Mouse (Mus musculus) kidney, embryonic 15.5 days (tissue): Measurements from ENCODE around the gene Olfr229. TPM values are rescaled to one million over a fixed set of nuclear protein-coding genes. Genes with fewer than 3 reads are reported as not detected.

Experiments used
- polyA plus RNA-seq: library from polyadenylated mRNA; unstranded; fragments of >200 nt; fragmentation: Nextera tagmentation; extraction: Ambion mirVana; gene quantifications from 2 replicates; pipeline ENCODE4 v1.2.1, GENCODE M21; 2015

Olfr229 gene
- polyA plus RNA-seq, 1 experiment from 2014 or later, result not detected

Other genes starting within 250 kb of the Olfr229 start
- not detected in 2 replicates for gene Olfr963, start 240.1 kb upstream of the Olfr229 start, polyA plus RNA-seq
- not detected in 2 replicates for gene Olfr149, start 200.2 kb upstream of the Olfr229 start, polyA plus RNA-seq
- gene Olfr965, start 196.0 kb upstream of the Olfr229 start, polyA plus RNA-seq, result not detected in 2 replicates
- gene Olfr150, start 176.4 kb upstream of the Olfr229 start, polyA plus RNA-seq, result not detected in 2 replicates
- gene Olfr967, start 161.1 kb upstream of the Olfr229 start, polyA plus RNA-seq, result not detected in 2 replicates
- gene Olfr968, start 124.1 kb upstream of the Olfr229 start, polyA plus RNA-seq, result not detected in 2 replicates
- gene Olfr969, start 116.4 kb upstream of the Olfr229 start, polyA plus RNA-seq, result not detected in 2 replicates
- gene Olfr970, start 98.5 kb upstream of the Olfr229 start, polyA plus RNA-seq, result not detected in 2 replicates
- not detected in 2 replicates for gene Olfr971, start 70.5 kb upstream of the Olfr229 start, polyA plus RNA-seq
- not detected in 2 replicates for gene Olfr972, start 40.9 kb upstream of the Olfr229 start, polyA plus RNA-seq
- gene Olfr974, start 30.2 kb downstream of the Olfr229 start, polyA plus RNA-seq, result not detected in 2 replicates
- gene Olfr975, start 44.7 kb downstream of the Olfr229 start, polyA plus RNA-seq, result not detected in 2 replicates
- not detected in 2 replicates for gene Olfr976, start 53.8 kb downstream of the Olfr229 start, polyA plus RNA-seq
- not detected in 2 replicates for gene Olfr978, start 84.8 kb downstream of the Olfr229 start, polyA plus RNA-seq
- gene Olfr979, start 96.1 kb downstream of the Olfr229 start, polyA plus RNA-seq, result not detected in 2 replicates
- gene Olfr980, start 102.2 kb downstream of the Olfr229 start, polyA plus RNA-seq, result not detected in 2 replicates
- not detected in 2 replicates for gene Olfr981, start 114.1 kb downstream of the Olfr229 start, polyA plus RNA-seq
- gene Olfr982, start 166.5 kb downstream of the Olfr229 start, polyA plus RNA-seq, result not detected in 2 replicates
- not detected in 2 replicates for gene Olfr983, start 186.3 kb downstream of the Olfr229 start, polyA plus RNA-seq
- gene Olfr984, start 206.9 kb downstream of the Olfr229 start, polyA plus RNA-seq, result not detected in 2 replicates
- not detected in 2 replicates for gene Olfr985, start 222.8 kb downstream of the Olfr229 start, polyA plus RNA-seq
- not detected in 2 replicates for gene Tmem225, start 240.8 kb downstream of the Olfr229 start, polyA plus RNA-seq